Mouse (Mus musculus): Measurements from ENCODE around the gene Rab28. TPM values are rescaled to one million over a fixed set of nuclear protein-coding genes. Genes with fewer than 3 reads are reported as not detected.

Gene Rab28
- polyA plus RNA-seq, 1 experiment from 2014 or later, result 55.6 TPM

- no peak for ATAC-seq (ENCODE audit: low FRiP score, low TSS enrichment)
- Histone ChIP-seq H3K36me3 (ENCODE audit: insufficient read depth, low read length) (no peaks in the 10 kb centered on the region), H3K9me3 (ENCODE audit: low read length) (no peaks in the 10 kb centered on the region), H3K27ac (ENCODE audit: low read length) (no peak overlapping the region), H3K9ac (replicated peaks; ENCODE audit: low read length) (no peak overlapping the region), H3K4me3 (ENCODE audit: low read length) (no peak overlapping the region), H3K4me2 (replicated peaks; ENCODE audit: low read depth, low read length) (no peak overlapping the region), H3K27me3 (ENCODE audit: insufficient read depth, low read length) (no peaks in the 10 kb centered on the region), H3K4me1 (ENCODE audit: insufficient read depth, low read length) (no peaks in the 10 kb centered on the region)
- 84% methylated on average over 6 of the region's 6 CpGs for WGBS
Measured at GRCm38 (mm10) chr5:41666012-41666411, 41.9 kb downstream of the Rab28 start.

GRCm38 (mm10) chr5:41636793-41637192 lies 71.2 kb downstream of the Rab28 start:
- no peaks in the 10 kb centered on the region for H3K36me3 ChIP-seq (ENCODE audit: insufficient read depth, low read length)
- no peaks in the 10 kb centered on the region for H3K4me1 ChIP-seq (ENCODE audit: insufficient read depth, low read length)
- no peak overlapping the region for H3K4me3 ChIP-seq (ENCODE audit: low read length)
- no peaks in the 10 kb centered on the region for H3K9me3 ChIP-seq (ENCODE audit: low read length)
- 61% methylated on average over 2 of the region's 2 CpGs for WGBS
- no peaks in the 10 kb centered on the region for H3K27me3 ChIP-seq (ENCODE audit: insufficient read depth, low read length)
- H3K27ac ChIP-seq (ENCODE audit: low read length), result no peak overlapping the region
- no peak overlapping the region for H3K4me2 ChIP-seq (replicated peaks; ENCODE audit: low read depth, low read length)
- ATAC-seq (ENCODE audit: low FRiP score, low TSS enrichment), result no peak
- no peak overlapping the region for H3K9ac ChIP-seq (replicated peaks; ENCODE audit: low read length)

- no peaks in the 10 kb centered on the region for H3K9me3 ChIP-seq (ENCODE audit: low read length)
- no peaks in the 10 kb centered on the region for H3K27me3 ChIP-seq (ENCODE audit: insufficient read depth, low read length)
- no peak overlapping the region for H3K4me3 ChIP-seq (ENCODE audit: low read length)
- no peak overlapping the region for H3K4me2 ChIP-seq (replicated peaks; ENCODE audit: low read depth, low read length)
- H3K9ac ChIP-seq (replicated peaks; ENCODE audit: low read length), result no peak overlapping the region
- no peaks in the 10 kb centered on the region for H3K36me3 ChIP-seq (ENCODE audit: insufficient read depth, low read length)
- 72% methylated on average over 7 of the region's 7 CpGs for WGBS
- H3K4me1 ChIP-seq (ENCODE audit: insufficient read depth, low read length), result no peaks in the 10 kb centered on the region
- peak; percentile 74; the same call in 1 of the 2 replicates for ATAC-seq (ENCODE audit: low FRiP score, low TSS enrichment)
- H3K27ac ChIP-seq (ENCODE audit: low read length), result no peak overlapping the region
Measured at GRCm38 (mm10) chr5:41627224-41628144, 80.5 kb downstream of the Rab28 start.

- no peaks in the 10 kb centered on the region for H3K4me1 ChIP-seq (ENCODE audit: insufficient read depth, low read length)
- H3K9me3 ChIP-seq (ENCODE audit: low read length), result no peaks in the 10 kb centered on the region
- no peak overlapping the region for H3K9ac ChIP-seq (replicated peaks; ENCODE audit: low read length)
- no peaks in the 10 kb centered on the region for H3K36me3 ChIP-seq (ENCODE audit: insufficient read depth, low read length)
- no peak overlapping the region for H3K27ac ChIP-seq (ENCODE audit: low read length)
- H3K4me2 ChIP-seq (replicated peaks; ENCODE audit: low read depth, low read length), result no peak overlapping the region
- H3K27me3 ChIP-seq (ENCODE audit: insufficient read depth, low read length), result no peaks in the 10 kb centered on the region
- 53% methylated on average over 7 of the region's 7 CpGs for WGBS
- no peak overlapping the region for H3K4me3 ChIP-seq (ENCODE audit: low read length)
- ATAC-seq (ENCODE audit: low FRiP score, low TSS enrichment), result no peak
Measured at GRCm38 (mm10) chr5:41625544-41625943, 82.4 kb downstream of the Rab28 start.

GRCm38 (mm10) chr5:41621748-41622147 lies 86.2 kb downstream of the Rab28 start:
- no peak for ATAC-seq (ENCODE audit: low FRiP score, low TSS enrichment)
- WGBS, result 85% methylated on average over 3 of the region's 3 CpGs
- Histone ChIP-seq H3K9ac (replicated peaks; ENCODE audit: low read length) (no peak overlapping the region), H3K4me1 (ENCODE audit: insufficient read depth, low read length) (no peaks in the 10 kb centered on the region), H3K27me3 (ENCODE audit: insufficient read depth, low read length) (no peaks in the 10 kb centered on the region), H3K27ac (ENCODE audit: low read length) (no peak overlapping the region), H3K4me2 (replicated peaks; ENCODE audit: low read depth, low read length) (no peak overlapping the region), H3K4me3 (ENCODE audit: low read length) (no peak overlapping the region), H3K36me3 (ENCODE audit: insufficient read depth, low read length) (no peaks in the 10 kb centered on the region), H3K9me3 (ENCODE audit: low read length) (no peaks in the 10 kb centered on the region)

- no peak overlapping the region for H3K4me2 ChIP-seq (replicated peaks; ENCODE audit: low read depth, low read length)
Measured at GRCm38 (mm10) chr5:41618966-41619365, 89.0 kb downstream of the Rab28 start.

GRCm38 (mm10) chr5:41610447-41611030 lies 97.4 kb downstream of the Rab28 start:
- no peaks in the 10 kb centered on the region for H3K36me3 ChIP-seq (ENCODE audit: insufficient read depth, low read length)
- no peak overlapping the region for H3K27ac ChIP-seq (ENCODE audit: low read length)
- no peak overlapping the region for H3K4me2 ChIP-seq (replicated peaks; ENCODE audit: low read depth, low read length)
- 47% methylated on average over 5 of the region's 5 CpGs for WGBS
- no peaks in the 10 kb centered on the region for H3K27me3 ChIP-seq (ENCODE audit: insufficient read depth, low read length)
- H3K4me1 ChIP-seq (ENCODE audit: insufficient read depth, low read length), result no peaks in the 10 kb centered on the region
- no peak for ATAC-seq (ENCODE audit: low FRiP score, low TSS enrichment)
- no peak overlapping the region for H3K4me3 ChIP-seq (ENCODE audit: low read length)
- H3K9me3 ChIP-seq (ENCODE audit: low read length), result no peaks in the 10 kb centered on the region
- H3K9ac ChIP-seq (replicated peaks; ENCODE audit: low read length), result no peak overlapping the region

More at GRCm38 (mm10) chr5:41618966-41619365, 89.0 kb downstream of the Rab28 start:
- no peaks in the 10 kb centered on the region for H3K36me3 ChIP-seq (ENCODE audit: insufficient read depth, low read length)
- no peaks in the 10 kb centered on the region for H3K4me1 ChIP-seq (ENCODE audit: insufficient read depth, low read length)
- no peaks in the 10 kb centered on the region for H3K9me3 ChIP-seq (ENCODE audit: low read length)
- no peak overlapping the region for H3K4me3 ChIP-seq (ENCODE audit: low read length)
- 0 out of 2 replicates have a peak, but pooled peaks have one; percentile 49 for ATAC-seq (ENCODE audit: low FRiP score, low TSS enrichment)
- no peaks in the 10 kb centered on the region for H3K27me3 ChIP-seq (ENCODE audit: insufficient read depth, low read length)
- 46% methylated on average over 1 of the region's 1 CpGs for WGBS
- H3K27ac ChIP-seq (ENCODE audit: low read length), result no peak overlapping the region
- no peak overlapping the region for H3K9ac ChIP-seq (replicated peaks; ENCODE audit: low read length)

- Histone ChIP-seq H3K4me1 (ENCODE audit: insufficient read depth, low read length) (no peaks in the 10 kb centered on the region), H3K9me3 (ENCODE audit: low read length) (no peaks in the 10 kb centered on the region), H3K4me3 (ENCODE audit: low read length) (no peak overlapping the region), H3K9ac (replicated peaks; ENCODE audit: low read length) (no peak overlapping the region), H3K27me3 (ENCODE audit: insufficient read depth, low read length) (no peaks in the 10 kb centered on the region), H3K4me2 (replicated peaks; ENCODE audit: low read depth, low read length) (no peak overlapping the region), H3K36me3 (ENCODE audit: insufficient read depth, low read length) (no peaks in the 10 kb centered on the region), H3K27ac (ENCODE audit: low read length) (no peak overlapping the region)
- peak; percentile 85 for ATAC-seq (ENCODE audit: low FRiP score, low TSS enrichment)
- 88% methylated on average over 3 of the region's 3 CpGs for WGBS
Measured at GRCm38 (mm10) chr5:41596242-41597117, 111.5 kb downstream of the Rab28 start.

GRCm38 (mm10) chr5:41595199-41595598 lies 112.8 kb downstream of the Rab28 start:
- ATAC-seq (ENCODE audit: low FRiP score, low TSS enrichment), result no peak
- H3K36me3 ChIP-seq (ENCODE audit: insufficient read depth, low read length), result no peaks in the 10 kb centered on the region
- no peak overlapping the region for H3K9ac ChIP-seq (replicated peaks; ENCODE audit: low read length)
- H3K4me2 ChIP-seq (replicated peaks; ENCODE audit: low read depth, low read length), result no peak overlapping the region
- no peaks in the 10 kb centered on the region for H3K9me3 ChIP-seq (ENCODE audit: low read length)
- H3K4me3 ChIP-seq (ENCODE audit: low read length), result no peak overlapping the region
- no peaks in the 10 kb centered on the region for H3K27me3 ChIP-seq (ENCODE audit: insufficient read depth, low read length)
- 57% methylated on average over 3 of the region's 3 CpGs for WGBS
- H3K27ac ChIP-seq (ENCODE audit: low read length), result no peak overlapping the region
- no peaks in the 10 kb centered on the region for H3K4me1 ChIP-seq (ENCODE audit: insufficient read depth, low read length)
